Mouse (Mus musculus): ENCODE data around the gene Ccno. TPM values are rescaled to one million over a fixed set of nuclear protein-coding genes. Genes with fewer than 3 reads are reported as not detected.

Ccno gene
- polyA plus RNA-seq (2021; fragmentation: Nextera tagmentation), result 1.7 and 3.0 TPM in 2 replicates
- long read RNA-seq, experiment 1, transcript Ccno-201 (3 exons, 1,875 nt), result major isoform, 6 of 9 reads
- long read RNA-seq, experiment 1, partial matches to known transcripts, result 0 of 9 reads
- long read RNA-seq, experiment 1, other reads (novel, unspliced or antisense), result 3 of 9 reads
- long read RNA-seq, experiment 2, partial matches to known transcripts, result 0 of 5 reads
- long read RNA-seq, experiment 2, other reads (novel, unspliced or antisense), result 0 of 5 reads

DNA sequence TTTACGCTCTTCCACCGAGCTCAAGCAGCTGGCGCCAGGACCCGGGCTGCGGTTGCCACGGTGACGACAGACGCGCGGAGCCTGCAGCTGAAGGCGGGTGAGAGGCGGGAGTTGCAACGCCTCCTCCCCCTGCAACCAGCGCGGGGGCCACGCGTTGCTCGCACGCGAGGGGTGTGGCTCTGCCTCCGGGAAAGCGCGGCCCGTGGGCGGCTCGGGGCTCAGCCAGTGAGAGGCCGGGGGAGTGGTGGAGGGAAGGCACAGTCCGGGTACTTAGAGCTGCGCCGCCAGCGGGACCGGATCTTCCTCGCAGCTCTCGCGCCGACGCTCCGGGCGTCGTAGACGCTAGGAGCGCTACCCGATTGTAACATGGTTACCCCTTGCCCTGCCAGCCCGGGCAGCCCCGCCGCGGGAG is at the start of gene Ccno:
Ccno (plus strand) TSS at position 271 of the 412 bp plus-strand sequence.

GRCm38 (mm10) chr13:112993531-112994152 is 6.0 kb downstream of the Ccno start, which contains the start of gene Mcidas:
Mcidas (plus strand) TSS chr13:112993845.

GRCm38 (mm10) chr13:113034950-113035421 is 47.4 kb downstream of the Ccno start, which contains the start of gene Cdc20b:
Cdc20b (plus strand) TSS chr13:113035111.

Other genes starting within 250 kb of the Ccno start
- gene Plpp1, start 187.0 kb upstream of the Ccno start, polyA plus RNA-seq (2021; fragmentation: Nextera tagmentation), result 55.0 and 68.4 TPM in 2 replicates
- gene Mtrex, start 60.4 kb upstream of the Ccno start, polyA plus RNA-seq (2021; fragmentation: Nextera tagmentation), result 20.2 and 22.8 TPM in 2 replicates
- 13.4 and 17.0 TPM in 2 replicates for gene Dhx29, start 60.3 kb upstream of the Ccno start, polyA plus RNA-seq (2021; fragmentation: Nextera tagmentation)
- gene Mcidas, start 6.0 kb downstream of the Ccno start, polyA plus RNA-seq (2021; fragmentation: Nextera tagmentation), result 0.30 and 0.37 TPM in 2 replicates
- gene Cdc20b, start 47.3 kb downstream of the Ccno start, polyA plus RNA-seq (2021; fragmentation: Nextera tagmentation), result not detected in 2 replicates
- 7.3 and 7.8 TPM in 2 replicates for gene Gpx8, start 58.6 kb downstream of the Ccno start, polyA plus RNA-seq (2021; fragmentation: Nextera tagmentation)
- gene Gzma, start 113.2 kb downstream of the Ccno start, polyA plus RNA-seq (2021; fragmentation: Nextera tagmentation), result not detected in 2 replicates
- 0.05 and 0.15 TPM in 2 replicates for gene Esm1, start 221.9 kb downstream of the Ccno start, polyA plus RNA-seq (2021; fragmentation: Nextera tagmentation)
- gene Gzmk, start 238.1 kb downstream of the Ccno start, polyA plus RNA-seq (2021; fragmentation: Nextera tagmentation), result 0.09 and 0.21 TPM in 2 replicates